Comparison of ENCODE assay signal across 21 mouse cellular contexts in genomic region chr13:83112741-83113140, GRCm38 (mm10).
DNase-seq lines count a peak whose midpoint lies in the region; ATAC-seq and TF ChIP-seq lines count a peak whose summit lies in the region.
"Had no signal": no experiment of that assay in that cellular context is flagged by ENCODE, and none has a peak within 500 bp of the region (broad histone marks: within the 10 kb centered on the region; RNA-seq: fewer than 3 reads in every experiment).

No protein-coding gene starts in this region.

- H3K9me3 ChIP-seq in liver, embryonic 16.5 days (replicated peaks; ENCODE audit: control insufficient read depth, low read length) = no peaks in the 10 kb centered on the region
- no peaks in the 10 kb centered on the region for H3K9me3 ChIP-seq in midbrain, embryonic 11.5 days (ENCODE audit: control insufficient read depth, low read length)
- H3K9me3 ChIP-seq in heart, embryonic 11.5 days (replicated peaks; ENCODE audit: control insufficient read depth, low read length) = no peaks in the 10 kb centered on the region
- H3K9me3 ChIP-seq: embryonic facial prominence, embryonic 12.5 days; hindbrain, embryonic 15.5 days; limb, embryonic 15.5 days; midbrain, embryonic 10.5 days had no signal

- peak; percentile 59; the same call in 1 of the 2 replicates for ATAC-seq in cerebellum, adult (ENCODE audit: insufficient number of reproducible peaks, low FRiP score, low TSS enrichment)
- ATAC-seq in liver, embryonic 16.5 days (ENCODE audit: low read depth) = 0 out of 2 replicates have a peak, but pooled peaks have one; percentile 37
- ATAC-seq in midbrain, embryonic 11.5 days (ENCODE audit: low FRiP score) = no peak
- no peak for ATAC-seq in heart, embryonic 11.5 days (replicated peaks; ENCODE audit: insufficient number of reproducible peaks, low FRiP score, low TSS enrichment)
- ATAC-seq: forebrain, postnatal 0 days; intestine, postnatal 0 days; Patski had no signal

- peak overlapping the region; percentile 80 for H3K27ac ChIP-seq in spleen, adult 2 months (ENCODE audit: insufficient read depth, low read length)
- H3K27ac ChIP-seq in liver, embryonic 16.5 days (ENCODE audit: low read length) = no peak overlapping the region
- no peak overlapping the region for H3K27ac ChIP-seq in midbrain, embryonic 11.5 days (ENCODE audit: low read depth, low read length)
- no peak overlapping the region for H3K27ac ChIP-seq in heart, embryonic 11.5 days (ENCODE audit: low read depth, low read length)
- H3K27ac ChIP-seq: embryonic facial prominence, embryonic 12.5 days; hindbrain, embryonic 15.5 days; kidney, postnatal 0 days; limb, embryonic 15.5 days had no signal

- H3K4me3 ChIP-seq in spleen, adult 2 months (ENCODE audit: extremely low read depth, insufficient read depth, insufficient read length) = no peak overlapping the region
- no peak overlapping the region for H3K4me3 ChIP-seq in liver, embryonic 16.5 days (ENCODE audit: low read depth, low read length)
- no peak overlapping the region for H3K4me3 ChIP-seq in midbrain, embryonic 11.5 days (ENCODE audit: low read depth, low read length)
- no peak overlapping the region for H3K4me3 ChIP-seq in heart, embryonic 11.5 days (ENCODE audit: low read depth, low read length)
- H3K4me3 ChIP-seq: embryonic facial prominence, embryonic 12.5 days; hindbrain, embryonic 15.5 days; limb, embryonic 15.5 days; midbrain, embryonic 10.5 days had no signal

- H3K27me3 ChIP-seq in spleen, adult 2 months (ENCODE audit: control insufficient read depth, insufficient read depth, low read length) = no peaks in the 10 kb centered on the region
- H3K27me3 ChIP-seq in liver, embryonic 16.5 days (ENCODE audit: control insufficient read depth, insufficient read depth, low read depth, low read length) = no peaks in the 10 kb centered on the region
- no peaks in the 10 kb centered on the region for H3K27me3 ChIP-seq in splenic B cell, adult 2 months (ENCODE audit: control insufficient read depth, insufficient read depth, low read length, poor library complexity, severe bottlenecking)
- H3K27me3 ChIP-seq in midbrain, embryonic 11.5 days (ENCODE audit: control insufficient read depth, insufficient read depth, low read length) = no peaks in the 10 kb centered on the region
- no peaks in the 10 kb centered on the region for H3K27me3 ChIP-seq in heart, embryonic 11.5 days (ENCODE audit: control insufficient read depth, insufficient read depth, low read length)
- H3K27me3 ChIP-seq: CH12.LX; embryonic facial prominence, embryonic 12.5 days; hindbrain, embryonic 15.5 days; limb, embryonic 15.5 days; Patski had no signal

- TF ChIP-seq CTCF in spleen, adult 2 months (IDR thresholded peaks at IDR 0.05; ENCODE audit: extremely low read depth, insufficient read depth, insufficient read length, insufficient replicate concordance) = no peak

- no peak for DNase-seq in cerebellum, adult 11-12 months
- no peak for DNase-seq in spleen, adult 2 months (ENCODE audit: low read depth in 1 of 2, low spot score in 2 of 2)
- no peak for DNase-seq in spleen, postnatal 4 days (ENCODE audit: low spot score in 2 of 2)
- DNase-seq in splenic B cell, adult 2 months (ENCODE audit: low read depth, low spot score) = peak; percentile 32
- DNase-seq in midbrain, embryonic 11.5 days (ENCODE audit: low spot score, missing footprints) = no peak
- DNase-seq: cerebellum, postnatal 36 days; forebrain, postnatal 0 days; heart, postnatal 10 days; lung, postnatal 10 days; thymus, adult 18-20 months had no signal

- no peak overlapping the region for H3K9ac ChIP-seq in liver, embryonic 16.5 days (ENCODE audit: low read depth, low read length)
- H3K9ac ChIP-seq in midbrain, embryonic 11.5 days (ENCODE audit: low read length) = no peak overlapping the region
- no peak overlapping the region for H3K9ac ChIP-seq in heart, embryonic 11.5 days (ENCODE audit: low read depth, low read length)
- H3K9ac ChIP-seq: embryonic facial prominence, embryonic 12.5 days; forebrain, postnatal 0 days; hindbrain, embryonic 15.5 days; limb, embryonic 15.5 days had no signal

- TF ChIP-seq POLR2A in spleen, adult 2 months (IDR thresholded peaks at IDR 0.05; ENCODE audit: low read depth, low read length) = no peak

- H3K4me2 ChIP-seq in liver, embryonic 16.5 days (ENCODE audit: low read depth, low read length) = no peak overlapping the region
- H3K4me2 ChIP-seq in midbrain, embryonic 11.5 days = no peak overlapping the region
- no peak overlapping the region for H3K4me2 ChIP-seq in heart, embryonic 11.5 days
- H3K4me2 ChIP-seq: embryonic facial prominence, embryonic 12.5 days; hindbrain, embryonic 15.5 days; limb, embryonic 15.5 days had no signal

- peaks cover 6% of the 10 kb centered on the region for H3K4me1 ChIP-seq in spleen, adult 2 months (ENCODE audit: control insufficient read depth, insufficient read depth, insufficient read length)
- H3K4me1 ChIP-seq in liver, embryonic 16.5 days (ENCODE audit: control insufficient read depth, low read depth, low read length) = no peaks in the 10 kb centered on the region
- H3K4me1 ChIP-seq in midbrain, embryonic 11.5 days (ENCODE audit: control insufficient read depth, insufficient read depth, low read length) = peaks cover 7% of the 10 kb centered on the region; the same call in 1 of the 2 replicates
- H3K4me1 ChIP-seq in heart, embryonic 11.5 days (ENCODE audit: control insufficient read depth, insufficient read depth, low read length) = peaks cover 6% of the 10 kb centered on the region

- H3K36me3 ChIP-seq in spleen, adult 2 months (ENCODE audit: control insufficient read depth, insufficient read depth, low read length) = no peaks in the 10 kb centered on the region
- no peaks in the 10 kb centered on the region for H3K36me3 ChIP-seq in liver, embryonic 16.5 days (ENCODE audit: control insufficient read depth, insufficient read depth)
- no peaks in the 10 kb centered on the region for H3K36me3 ChIP-seq in splenic B cell, adult 2 months (ENCODE audit: control insufficient read depth, insufficient read depth, low read length, poor library complexity, severe bottlenecking)
- no peaks in the 10 kb centered on the region for H3K36me3 ChIP-seq in midbrain, embryonic 11.5 days (ENCODE audit: control insufficient read depth, insufficient read depth, low read length)
- H3K36me3 ChIP-seq in heart, embryonic 11.5 days (ENCODE audit: control insufficient read depth, insufficient read depth, low read length) = no peaks in the 10 kb centered on the region
- H3K36me3 ChIP-seq: embryonic facial prominence, embryonic 12.5 days; hindbrain, embryonic 15.5 days; limb, embryonic 15.5 days; midbrain, embryonic 10.5 days had no signal

- 12% methylated on average over 5 of the region's 5 CpGs for WGBS in spleen, adult 2 months
- 17% methylated on average over 5 of the region's 5 CpGs for WGBS in liver, embryonic 16.5 days (ENCODE audit: insufficient replicate concordance)
- 83% methylated on average over 5 of the region's 5 CpGs for WGBS in midbrain, embryonic 11.5 days
- WGBS in heart, embryonic 11.5 days (ENCODE audit: insufficient replicate concordance) = 64% methylated on average over 5 of the region's 5 CpGs

Comparison
In these comparisons a context has a peak if more than half of its experiments do, and no peak if none do; other contexts are left out.
1. ATAC-seq: peak in cerebellum, adult (single experiment) and liver, embryonic 16.5 days (single experiment); none in midbrain, embryonic 11.5 days (single experiment) and heart, embryonic 11.5 days (single experiment).